Mouse (Mus musculus) lung, embryonic 14.5 days (tissue): ENCODE data around the gene Cox5a. TPM values are rescaled to one million over a fixed set of nuclear protein-coding genes. Genes with fewer than 3 reads are reported as not detected.
A peak's percentile ranks its signal among the peaks of the same experiment; 100 is the strongest.

Source experiments
- ATAC-seq: fragments of 200-750 bp; cut with Nextera tagmentation; 2 replicates; pipeline ENCODE4 v1.8.0; 2017; ENCODE audit warnings: mild to moderate bottlenecking, moderate TSS enrichment, moderate library complexity; ENCODE audit not compliant: insufficient read depth
- DNase-seq: peaks from one replicate; pipeline ENCODE4 v3.0.0-alpha.2; 2015
- H3K27ac ChIP-seq: fragments of 300-500 bp; sonication (generic); 2 replicates; pipeline ENCODE4 v1.5.1; 2014; ENCODE audit warnings: low read depth, mild to moderate bottlenecking, moderate library complexity
- H3K27me3 ChIP-seq: fragments of 300-500 bp; sonication (generic); 2 replicates; pipeline ENCODE4 v1.6.1; 2014; ENCODE audit warnings: low read length, control low read depth; ENCODE audit not compliant: insufficient read depth
- H3K36me3 ChIP-seq: fragments of 300-500 bp; sonication (generic); 2 replicates; pipeline ENCODE4 v1.6.1; 2014; ENCODE audit warnings: control low read depth; ENCODE audit not compliant: insufficient read depth
- H3K4me1 ChIP-seq: fragments of 300-500 bp; sonication (generic); 2 replicates; pipeline ENCODE4 v1.6.1; 2014; ENCODE audit warnings: antibody characterized with exemption, control low read depth; ENCODE audit not compliant: insufficient read depth
- H3K4me2 ChIP-seq: fragments of 300-500 bp; sonication (generic); 2 replicates; pipeline ENCODE4 v1.6.1; 2014; ENCODE audit warnings: mild to moderate bottlenecking
- H3K4me3 ChIP-seq: fragments of 300-500 bp; sonication (generic); 2 replicates; pipeline ENCODE4 v1.5.1; 2014; ENCODE audit warnings: low read depth, low read length
- H3K9ac ChIP-seq: fragments of 300-500 bp; sonication (generic); 2 replicates; pipeline ENCODE4 v1.6.1; 2014
- H3K9me3 ChIP-seq: fragments of 300-500 bp; sonication (generic); 2 replicates; pipeline ENCODE4 v1.6.1; 2016; ENCODE audit warnings: low read depth, low read length, control low read depth
- CTCF ChIP-seq: IDR thresholded peaks from 2 replicates; pipeline ENCODE4 v1.5.1; 2016; ENCODE audit warnings: antibody characterized with exemption, low read depth
- WGBS: fragments of 180-500 bp; shearing (Covaris S2); extraction: QIAGEN DNeasy Blood & Tissue Kit; methylation state at CpG from one replicate; pipeline ENCODE4 v1.1.7; 2014; 5-methylcytosine and 5-hydroxymethylcytosine counted together
- polyA plus RNA-seq: library from polyadenylated mRNA; unstranded; fragments of >200 nt; fragmentation: Nextera tagmentation; extraction: Ambion mirVana; gene quantifications from 2 replicates; pipeline ENCODE4 v1.2.1, GENCODE M21; 2014

Gene Cox5a
- polyA plus RNA-seq, 1 experiment from 2014 or later = 527 TPM

DNA sequence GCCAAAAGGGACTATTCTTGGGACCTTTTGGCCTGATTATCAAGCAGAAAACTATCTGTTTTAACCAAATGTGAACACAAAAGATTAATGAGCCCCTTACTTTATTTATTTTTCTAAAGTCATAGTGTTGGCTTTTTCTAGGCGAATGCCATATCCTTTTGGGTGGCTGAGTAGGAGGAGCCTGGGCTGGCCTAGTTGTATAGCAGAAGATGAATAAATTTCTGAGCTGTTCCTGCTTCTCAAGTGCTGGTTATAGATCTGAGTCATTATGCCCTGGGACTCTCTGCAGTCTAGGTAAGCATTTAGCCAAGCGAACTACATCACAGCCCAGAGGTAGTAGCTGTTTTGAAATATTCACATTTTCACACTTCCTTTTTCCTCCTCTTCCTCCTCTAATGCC, 4.4 kb downstream of the Cox5a start:
- H3K36me3 ChIP-seq = peaks cover 13% of the 10 kb centered on the region
- no peak for TF ChIP-seq CTCF
- no peak for ATAC-seq
- no peak overlapping the region for H3K4me3 ChIP-seq
- H3K4me1 ChIP-seq = no peaks in the 10 kb centered on the region; the same call in 1 of the 2 replicates
- no peaks in the 10 kb centered on the region for H3K9me3 ChIP-seq
- no peak for DNase-seq
- H3K27ac ChIP-seq = no peak overlapping the region
- WGBS = 53% methylated on average over 2 of the region's 2 CpGs
- H3K4me2 ChIP-seq = no peak overlapping the region
- H3K27me3 ChIP-seq = no peaks in the 10 kb centered on the region
- no peak overlapping the region for H3K9ac ChIP-seq

DNA sequence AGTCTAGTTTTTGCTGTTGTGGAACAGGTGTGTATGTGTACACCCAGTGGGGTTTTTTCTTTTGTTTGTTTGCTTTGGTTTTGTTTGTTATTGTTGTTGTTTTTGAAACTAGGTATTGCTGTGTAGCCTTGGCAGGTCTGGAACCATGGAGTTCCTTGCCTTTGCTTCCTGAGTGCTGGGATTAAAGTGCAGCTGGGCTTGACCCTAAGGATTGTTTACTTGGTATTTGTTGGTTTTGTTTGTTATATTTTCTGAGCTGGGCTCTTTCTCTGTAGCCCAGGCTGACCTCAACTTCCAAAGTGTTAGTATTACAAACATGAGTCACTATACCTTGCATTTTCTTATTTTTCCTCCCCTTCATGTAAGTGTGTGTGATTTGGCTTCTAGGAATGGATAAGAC, 5.4 kb downstream of the Cox5a start:
- no peaks in the 10 kb centered on the region; the same call in 1 of the 2 replicates for H3K4me1 ChIP-seq
- H3K9me3 ChIP-seq = no peaks in the 10 kb centered on the region
- no peak for TF ChIP-seq CTCF
- no peak overlapping the region for H3K4me2 ChIP-seq
- H3K36me3 ChIP-seq = peaks cover 20% of the 10 kb centered on the region
- DNase-seq (no peak), ATAC-seq (no peak)
- no peak overlapping the region for H3K9ac ChIP-seq
- H3K27ac ChIP-seq = no peak overlapping the region
- no peak overlapping the region for H3K4me3 ChIP-seq
- H3K27me3 ChIP-seq = no peaks in the 10 kb centered on the region

DNA sequence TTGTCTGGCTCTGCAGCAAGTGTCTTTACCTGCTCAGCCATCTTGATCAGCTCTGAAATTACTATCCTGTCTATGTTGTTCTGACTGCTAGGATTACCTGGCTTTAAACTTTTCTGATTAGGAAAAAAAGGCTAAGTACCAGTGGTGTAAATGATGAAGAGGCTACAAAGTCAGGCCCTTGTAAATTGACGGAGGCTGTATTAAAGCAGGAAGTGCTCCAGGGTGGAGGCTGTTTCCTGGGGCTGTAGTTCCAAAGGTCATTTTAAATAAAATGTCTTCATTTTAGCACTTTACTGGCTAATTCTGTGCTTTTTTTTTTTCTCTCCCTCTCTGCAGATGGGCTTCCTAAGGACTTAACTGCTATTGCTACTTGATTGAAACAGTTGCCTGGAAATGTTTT, 10.9 kb downstream of the Cox5a start:
- WGBS = 78% methylated on average over 1 of the region's 1 CpGs
- Histone ChIP-seq H3K9me3 (no peaks in the 10 kb centered on the region), H3K27me3 (no peaks in the 10 kb centered on the region), H3K27ac (no peak overlapping the region), H3K4me1 (no peaks in the 10 kb centered on the region), H3K9ac (no peak overlapping the region), H3K4me3 (no peak overlapping the region), H3K4me2 (no peak overlapping the region), H3K36me3 (peaks cover 51% of the 10 kb centered on the region)
- DNase-seq = no peak
- no peak for TF ChIP-seq CTCF
- no peak for ATAC-seq

DNA sequence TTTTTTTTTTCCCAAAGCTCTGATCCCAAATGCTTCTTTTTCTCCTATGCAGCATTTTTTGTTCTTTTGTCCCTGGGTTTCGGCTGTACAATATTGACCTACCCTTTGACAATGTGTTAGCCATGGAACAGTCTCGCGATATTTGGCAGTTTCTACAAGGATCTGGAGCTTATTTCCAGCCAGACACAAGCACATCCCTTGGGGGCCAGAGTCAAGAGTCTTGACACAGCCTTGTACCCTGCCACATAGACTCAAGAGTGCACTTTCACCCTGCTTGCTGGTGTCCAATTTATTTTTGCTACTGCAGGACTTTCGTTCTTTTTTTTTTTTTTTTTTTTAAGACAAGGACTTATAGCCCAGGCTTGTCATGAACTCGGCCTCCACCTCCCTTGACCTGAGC, 15.3 kb downstream of the Cox5a start:
- Histone ChIP-seq H3K27ac (no peak overlapping the region), H3K9ac (peak overlapping the region; percentile 92; the same call in 1 of the 2 replicates), H3K9me3 (no peaks in the 10 kb centered on the region), H3K4me3 (peak overlapping the region; percentile 90; the same call in 1 of the 2 replicates), H3K27me3 (no peaks in the 10 kb centered on the region), H3K4me1 (no peaks in the 10 kb centered on the region; the same call in 1 of the 2 replicates), H3K4me2 (peak overlapping the region; percentile 86), H3K36me3 (peaks cover 54% of the 10 kb centered on the region)
- 84% methylated on average over 5 of the region's 5 CpGs for WGBS
- TF ChIP-seq CTCF = no peak
- ATAC-seq = no peak
- no peak for DNase-seq

DNA sequence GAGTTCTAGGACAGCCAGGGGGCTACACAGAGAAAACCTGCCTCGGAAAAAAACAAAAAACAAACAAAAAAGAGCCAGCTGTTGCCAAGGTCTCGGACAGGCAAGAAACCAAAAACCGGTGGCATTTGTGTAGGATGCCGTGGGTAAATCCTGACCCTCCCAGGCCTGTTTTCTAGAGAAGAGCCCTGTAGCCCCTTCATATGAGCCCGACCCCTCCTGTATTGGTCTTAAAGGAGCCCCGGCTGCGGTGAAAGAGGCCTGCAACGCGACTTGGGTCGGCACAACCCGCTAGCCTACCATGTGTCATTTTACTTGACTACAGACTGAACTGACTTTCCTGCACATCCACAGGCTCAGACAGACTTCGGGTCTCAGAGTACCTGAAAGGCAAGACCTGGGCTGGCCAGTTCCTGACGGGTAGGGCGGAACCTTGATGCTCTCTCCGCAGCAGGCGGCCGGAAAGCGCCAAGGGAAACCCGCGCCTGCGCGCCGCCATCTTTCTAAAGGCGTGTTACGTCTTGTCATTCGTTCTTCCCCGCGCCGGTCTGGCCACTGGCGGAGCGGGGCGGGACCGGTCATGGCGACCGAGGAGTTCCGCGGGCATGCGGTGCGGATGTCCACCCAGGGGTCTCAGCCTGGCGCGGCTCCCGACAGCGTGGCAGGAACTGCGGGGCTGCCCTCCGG, 16.1 kb downstream of the Cox5a start, which contains the start of gene Fam219b:
Fam219b (plus strand) TSS at position 485 of the 684 bp plus-strand sequence.
- peak within 1 kb of the TSS; percentile 90 for H3K4me3 ChIP-seq
- TF ChIP-seq CTCF = no peak
- peak within 1 kb of the TSS; percentile 84 for H3K27ac ChIP-seq
- no peaks in the 10 kb centered on the region for H3K9me3 ChIP-seq
- ATAC-seq (peak; percentile 89), DNase-seq (peak; percentile 93)
- 2% methylated on average over 45 of the region's 45 CpGs for WGBS
- H3K36me3 ChIP-seq = peaks cover 53% of the 10 kb centered on the region
- H3K27me3 ChIP-seq = no peaks in the 10 kb centered on the region
- peak within 1 kb of the TSS; percentile 92 for H3K9ac ChIP-seq
- H3K4me1 ChIP-seq = no peaks in the 10 kb centered on the region; the same call in 1 of the 2 replicates
- H3K4me2 ChIP-seq = peak within 1 kb of the TSS; percentile 86

DNA sequence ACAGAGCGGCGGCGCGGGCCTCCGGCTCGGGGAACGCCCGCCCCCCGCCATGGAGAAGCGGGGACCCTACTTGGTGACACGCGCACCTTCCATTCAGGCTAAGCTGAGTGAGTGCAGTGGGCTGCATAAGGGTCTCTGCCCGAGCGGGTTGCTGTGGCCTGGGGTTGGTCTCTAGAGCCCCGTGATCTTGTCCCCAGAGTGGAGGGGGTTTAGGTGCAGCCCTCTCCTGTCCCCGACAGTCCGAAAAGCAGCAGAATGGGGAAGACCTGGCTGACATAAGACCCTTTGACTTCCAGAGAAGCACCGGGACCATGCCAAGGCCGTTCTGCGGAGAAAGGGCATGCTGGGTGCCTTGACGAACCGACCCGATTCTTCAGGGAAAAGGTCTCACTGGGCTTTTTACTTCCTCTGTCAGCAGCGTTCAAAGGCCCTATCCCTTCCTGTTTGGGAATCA, 16.7 kb downstream of the Cox5a start:
- peak overlapping the region; percentile 84 for H3K27ac ChIP-seq
- H3K9ac ChIP-seq = peak overlapping the region; percentile 92
- TF ChIP-seq CTCF = no peak
- H3K27me3 ChIP-seq = no peaks in the 10 kb centered on the region
- peak overlapping the region; percentile 90 for H3K4me3 ChIP-seq
- H3K36me3 ChIP-seq = peaks cover 53% of the 10 kb centered on the region
- DNase-seq (peak; percentile 33), ATAC-seq (peak; percentile 58)
- H3K9me3 ChIP-seq = no peaks in the 10 kb centered on the region
- H3K4me2 ChIP-seq = peak overlapping the region; percentile 86
- H3K4me1 ChIP-seq = no peaks in the 10 kb centered on the region; the same call in 1 of the 2 replicates
- 0% methylated on average over 24 of the region's 24 CpGs for WGBS

DNA sequence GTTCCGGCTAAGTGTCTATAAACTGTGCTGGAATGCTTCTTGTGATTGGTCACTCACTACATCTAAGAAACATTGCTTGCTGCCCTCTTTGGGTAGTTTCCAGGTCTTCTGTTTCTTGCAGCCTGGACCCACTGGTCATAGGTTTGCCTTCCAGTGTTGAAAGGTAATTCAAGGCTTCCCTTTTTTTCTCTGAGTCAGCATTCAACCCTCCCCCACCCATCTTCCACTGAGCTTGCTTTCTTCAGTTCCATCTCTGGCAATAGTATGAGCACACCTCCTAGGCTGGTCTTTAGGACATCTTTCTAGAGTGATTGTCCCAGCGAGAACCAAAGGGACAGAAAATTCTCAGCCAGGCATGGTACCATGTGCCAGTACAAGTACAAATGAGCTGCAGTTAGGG, 18.5 kb downstream of the Cox5a start:
- Histone ChIP-seq H3K36me3 (peaks cover 55% of the 10 kb centered on the region), H3K4me1 (no peaks in the 10 kb centered on the region; the same call in 1 of the 2 replicates), H3K9ac (no peak overlapping the region), H3K4me2 (no peak overlapping the region), H3K27ac (no peak overlapping the region), H3K4me3 (no peak overlapping the region), H3K9me3 (no peaks in the 10 kb centered on the region), H3K27me3 (no peaks in the 10 kb centered on the region)
- no peak for TF ChIP-seq CTCF
- DNase-seq (no peak), ATAC-seq (no peak)
- 86% methylated on average over 2 of the region's 2 CpGs for WGBS
